In the genomic region with DNA sequence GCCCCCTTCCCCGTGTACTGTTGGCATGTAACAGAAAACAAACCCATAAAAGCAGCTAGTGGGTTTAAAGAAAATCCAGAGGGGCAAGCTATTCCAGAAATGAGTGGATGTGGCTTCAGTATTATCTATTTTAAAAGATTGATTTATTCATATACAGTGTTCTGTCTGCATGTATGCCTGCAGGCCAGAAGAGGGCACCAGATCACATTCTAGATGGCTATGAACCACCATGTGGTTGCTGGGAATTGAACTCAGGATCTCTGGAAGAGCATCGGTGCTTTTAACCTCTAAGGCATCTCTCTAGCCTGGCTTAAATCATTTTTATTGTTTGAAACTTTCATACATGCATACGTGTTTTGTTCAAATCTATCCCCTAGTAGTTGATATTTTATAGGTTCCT, we compare ENCODE assay signal across 18 mouse cellular contexts. TPM values are rescaled to one million over a fixed set of nuclear protein-coding genes. Genes with fewer than 3 reads are reported as not detected.
A peak's percentile ranks its signal among the peaks of the same experiment; 100 is the strongest.
DNase-seq lines count a peak whose midpoint lies in the region; ATAC-seq and TF ChIP-seq lines count a peak whose summit lies in the region.
"Had no signal": no experiment of that assay in that cellular context is flagged by ENCODE, and none has a peak within 500 bp of the region (broad histone marks: within the 10 kb centered on the region; RNA-seq: fewer than 3 reads in every experiment).

No protein-coding gene starts in this region.

- H3K79me2 ChIP-seq in heart, adult 2 months (replicated peaks; ENCODE audit: control insufficient read depth, insufficient read depth, low read length), result no peaks in the 10 kb centered on the region
- H3K79me2 ChIP-seq in CH12.LX (replicated peaks; ENCODE audit: control insufficient read depth, extremely low read depth, insufficient read depth, poor library complexity, severe bottlenecking), result no peaks in the 10 kb centered on the region

- TF ChIP-seq POLR2A in heart, adult 2 months (IDR thresholded peaks at IDR 0.05; ENCODE audit: insufficient read depth, low read depth, low read length), result no peak
- TF ChIP-seq POLR2A in CH12.LX (IDR thresholded peaks at IDR 0.05; ENCODE audit: low read depth, low read length), result no peak

- TF ChIP-seq CTCF in heart, adult 2 months (IDR thresholded peaks at IDR 0.05), result peak; percentile 50
- peak; percentile 62 for TF ChIP-seq CTCF in liver, postnatal 0 days (IDR thresholded peaks at IDR 0.05; ENCODE audit: low read depth)
- peak; percentile 45 to 64; a peak in 3 of 4 replicates for TF ChIP-seq CTCF in CH12.LX (conservative IDR thresholded peaks at IDR 0.05 in 1 of 2, IDR thresholded peaks at IDR 0.05 in 1 of 2; ENCODE audit: low read depth in 2 of 2, low read length in 2 of 2)

- H3K9ac ChIP-seq in heart, adult 2 months (ENCODE audit: low read depth, low read length), result no peak overlapping the region
- no peak overlapping the region for H3K9ac ChIP-seq in liver, postnatal 0 days (replicated peaks)
- H3K9ac ChIP-seq in liver, embryonic 11.5 days (ENCODE audit: low read depth, low read length), result no peak overlapping the region
- no peak overlapping the region for H3K9ac ChIP-seq in CH12.LX (ENCODE audit: insufficient read depth, low read depth)
- H3K9ac ChIP-seq: embryonic facial prominence, embryonic 15.5 days; liver, embryonic 13.5 days; neural tube, embryonic 12.5 days had no signal

- H3K4me2 ChIP-seq in liver, postnatal 0 days (ENCODE audit: low read depth, low read length), result no peak overlapping the region
- H3K4me2 ChIP-seq in liver, embryonic 11.5 days, result no peak overlapping the region
- H3K4me2 ChIP-seq in CH12.LX (ENCODE audit: insufficient read depth, low read depth, poor library complexity, severe bottlenecking), result 0 out of 2 replicates have a peak overlapping the region, but pooled peaks have one; percentile 15
- H3K4me2 ChIP-seq: embryonic facial prominence, embryonic 15.5 days; liver, embryonic 13.5 days; neural tube, embryonic 12.5 days had no signal

- intact Hi-C loops in heart, adult 2 months (cut with DNase I), result loop anchor here (5.0 kb wide), 1 partner anchor 361 kb away; the partner anchor contains the start of gene Gtf2h2

- no peaks in the 10 kb centered on the region for H3K9me3 ChIP-seq in liver, postnatal 0 days (ENCODE audit: low read length)
- H3K9me3 ChIP-seq in liver, embryonic 11.5 days (ENCODE audit: control insufficient read depth, low read length), result no peaks in the 10 kb centered on the region
- H3K9me3 ChIP-seq in CH12.LX (replicated peaks; ENCODE audit: low read length), result peaks cover 3% of the 10 kb centered on the region
- H3K9me3 ChIP-seq: embryonic facial prominence, embryonic 15.5 days; liver, embryonic 13.5 days; neural tube, embryonic 12.5 days had no signal

- dilution Hi-C loops in CH12.LX (cut with MboI; ENCODE audit: extremely low pct_ligation_motif_present, extremely low pct_unique_long_range_greater_than_20kb, low sequenced_read_pairs), result no loop called here

- DNase-seq in heart, adult 2 months, result no peak
- no peak for DNase-seq in heart, adult 18-20 months
- DNase-seq in liver, postnatal 0 days, result no peak
- DNase-seq in liver, embryonic 11.5 days (ENCODE audit: low spot score), result no peak
- DNase-seq in CH12.LX (ENCODE audit: extremely low read depth), result no peak
- DNase-seq in induced T-regulatory cell, adult 2 months (ENCODE audit: low read depth), result peak; percentile 45
- no peak for DNase-seq in adrenal gland, postnatal 36 days
- no peak for DNase-seq in c-Kit-positive CD71-positive TER-119-positive erythroid progenitor cells, embryonic 14.5 days (ENCODE audit: low spot score)
- DNase-seq: cerebellum, adult 8-10 months; heart, postnatal 14 days; kidney, postnatal 25 days; left cerebral cortex, postnatal 4 days; liver, embryonic 13.5 days; right cerebral cortex, postnatal 25 days had no signal

- WGBS in heart, adult 2 months, result 74% methylated on average over 3 of the region's 3 CpGs
- WGBS in liver, postnatal 0 days (ENCODE audit: insufficient replicate concordance), result 66% methylated on average over 3 of the region's 3 CpGs
- 60% methylated on average over 3 of the region's 3 CpGs for WGBS in liver, embryonic 11.5 days

- TF ChIP-seq EP300 in heart, adult 2 months (IDR thresholded peaks at IDR 0.05; ENCODE audit: insufficient read depth, low read depth, low read length), result no peak
- TF ChIP-seq EP300 in liver, postnatal 0 days (IDR thresholded peaks at IDR 0.05; ENCODE audit: low read depth), result no peak
- no peak for TF ChIP-seq EP300 in CH12.LX (IDR thresholded peaks at IDR 0.05; ENCODE audit: low read length)

- H3K27me3 ChIP-seq in heart, adult 2 months (ENCODE audit: control insufficient read depth, insufficient read depth, low read length), result no peaks in the 10 kb centered on the region
- H3K27me3 ChIP-seq in liver, postnatal 0 days (ENCODE audit: insufficient read depth, low read length), result no peaks in the 10 kb centered on the region
- no peaks in the 10 kb centered on the region for H3K27me3 ChIP-seq in liver, embryonic 11.5 days (replicated peaks; ENCODE audit: control insufficient read depth, insufficient read depth, low read length)
- H3K27me3 ChIP-seq in CH12.LX (replicated peaks), result no peaks in the 10 kb centered on the region
- H3K27me3 ChIP-seq: embryonic facial prominence, embryonic 15.5 days; liver, embryonic 13.5 days; neural tube, embryonic 12.5 days had no signal

- no peak for ATAC-seq in liver, postnatal 0 days
- no peak for ATAC-seq in liver, embryonic 11.5 days (replicated peaks; ENCODE audit: low FRiP score)
- ATAC-seq: forebrain, embryonic 14.5 days; midbrain, embryonic 16.5 days had no signal

- in situ Hi-C loops in CH12.LX (cut with MboI; ENCODE audit: low pct_ligation_motif_present, low pct_unique_long_range_greater_than_20kb, low sequenced_read_pairs), result no loop called here

- no peaks in the 10 kb centered on the region for H3K4me1 ChIP-seq in heart, adult 2 months (ENCODE audit: control insufficient read depth, insufficient read depth, low read length)
- no peaks in the 10 kb centered on the region for H3K4me1 ChIP-seq in liver, postnatal 0 days (ENCODE audit: insufficient read depth)
- no peaks in the 10 kb centered on the region for H3K4me1 ChIP-seq in liver, embryonic 11.5 days (replicated peaks; ENCODE audit: control insufficient read depth, insufficient read depth, low read length)
- H3K4me1 ChIP-seq in CH12.LX (ENCODE audit: control insufficient read depth in 1 of 2, insufficient read depth in 2 of 2), result no peaks in the 10 kb centered on the region
- H3K4me1 ChIP-seq: embryonic facial prominence, embryonic 15.5 days; neural tube, embryonic 12.5 days had no signal

- H3K36me3 ChIP-seq in heart, adult 2 months (ENCODE audit: control insufficient read depth, insufficient read depth, low read length), result no peaks in the 10 kb centered on the region
- no peaks in the 10 kb centered on the region for H3K36me3 ChIP-seq in liver, postnatal 0 days (replicated peaks; ENCODE audit: insufficient read depth, low read length)
- no peaks in the 10 kb centered on the region for H3K36me3 ChIP-seq in liver, embryonic 11.5 days (ENCODE audit: control insufficient read depth, insufficient read depth, low read length)
- H3K36me3 ChIP-seq in CH12.LX (replicated peaks in 1 of 2; ENCODE audit: control insufficient read depth in 1 of 2, insufficient read depth in 1 of 2, low read length in 1 of 2), result no peaks in the 10 kb centered on the region
- H3K36me3 ChIP-seq: embryonic facial prominence, embryonic 15.5 days; liver, embryonic 13.5 days; neural tube, embryonic 12.5 days had no signal

- TF ChIP-seq RAD21 in CH12.LX (IDR thresholded peaks at IDR 0.05; ENCODE audit: low read depth, low read length), result peak; percentile 49

- H3K4me3 ChIP-seq in heart, adult 2 months, result no peak overlapping the region
- H3K4me3 ChIP-seq in liver, postnatal 0 days (ENCODE audit: low read depth, low read length), result no peak overlapping the region
- no peak overlapping the region for H3K4me3 ChIP-seq in liver, embryonic 11.5 days (ENCODE audit: low read depth, low read length)
- H3K4me3 ChIP-seq in CH12.LX (replicated peaks in 1 of 3; ENCODE audit: low read depth in 2 of 3, low read length in 2 of 3, poor library complexity in 1 of 3), result no peak overlapping the region
- H3K4me3 ChIP-seq: embryonic facial prominence, embryonic 15.5 days; liver, embryonic 13.5 days; neural tube, embryonic 12.5 days had no signal

- H3K27ac ChIP-seq in heart, adult 2 months, result no peak overlapping the region
- no peak overlapping the region for H3K27ac ChIP-seq in liver, postnatal 0 days (ENCODE audit: low read depth)
- no peak overlapping the region for H3K27ac ChIP-seq in liver, embryonic 11.5 days (ENCODE audit: low read depth, low read length)
- H3K27ac ChIP-seq in CH12.LX (ENCODE audit: insufficient read depth, low read depth), result no peak overlapping the region
- H3K27ac ChIP-seq: embryonic facial prominence, embryonic 15.5 days; liver, embryonic 13.5 days; neural tube, embryonic 12.5 days had no signal

TF ChIP-seq in CH12.LX, 34 proteins besides CTCF, POLR2A, EP300 and RAD21:
- TF ChIP-seq RCOR1 (conservative IDR thresholded peaks at IDR 0.05; ENCODE audit: low read depth, low read length) (no peak), MYC (IDR thresholded peaks at IDR 0.05; ENCODE audit: low read depth, low read length) (peak; percentile 69; the same call in 1 of the 2 replicates)

RNA-seq across cellular contexts. Expression of gene Slc30a5, which starts 19.9 kb away (rescaled TPM):
- total RNA-seq in heart, adult 2 months (2021), result 10 to 100 TPM; 21.0 to 21.2 TPM
- polyA plus RNA-seq in heart, adult 2 months (2012; rRNA removed), result 13.4 and 25.0 TPM in 2 replicates
- total RNA-seq in heart, adult 18-20 months (2021), result 10 to 100 TPM; 20.1 to 21.8 TPM
- 18.8 and 18.9 TPM in 2 replicates for polyA plus RNA-seq in liver, postnatal 0 days (2015; fragmentation: Nextera tagmentation; extraction: Ambion mirVana)
- polyA plus RNA-seq in liver, embryonic 11.5 days (2014; fragmentation: Nextera tagmentation; extraction: Ambion mirVana), result 56.2 and 61.6 TPM in 2 replicates
- total RNA-seq in CH12.LX (2012; rRNA removed) (54.4 and 65.0 TPM in 2 replicates), CH12.LX (2014; rRNA removed) (99.9 and 111 TPM in 2 replicates)
- 57.9 and 65.9 TPM in 2 replicates for polyA plus RNA-seq in CH12.LX (2012; ENCODE audit: insufficient read length, low read depth)
- 10 to 100 TPM; 49.9 to 51.4 TPM for total RNA-seq in adrenal gland, postnatal 36 days (2021)
